Mouse (Mus musculus) common myeloid progenitor, adult 5-6 weeks (primary cell): Measurements from ENCODE around the gene Efhd2. TPM values are rescaled to one million over a fixed set of nuclear protein-coding genes. Genes with fewer than 3 reads are reported as not detected.

Source experiments
- ATAC-seq: replicated peaks from 2 replicates; pipeline ENCODE4 v1.8.0; 2016; ENCODE audit warnings: low read depth, mild to moderate bottlenecking, moderate TSS enrichment, inconsistent platforms; ENCODE audit not compliant: poor library complexity, severe bottlenecking
- total RNA-seq: library from RNA; stranded (forward); fragments of 200-1000, 187-1606 nt; gene quantifications from 2 replicates; pipeline ENCODE4 v1.2.3, GENCODE M21; 2017

Gene Efhd2
- total RNA-seq = 32.6 and 46.1 TPM in 2 replicates

DNA sequence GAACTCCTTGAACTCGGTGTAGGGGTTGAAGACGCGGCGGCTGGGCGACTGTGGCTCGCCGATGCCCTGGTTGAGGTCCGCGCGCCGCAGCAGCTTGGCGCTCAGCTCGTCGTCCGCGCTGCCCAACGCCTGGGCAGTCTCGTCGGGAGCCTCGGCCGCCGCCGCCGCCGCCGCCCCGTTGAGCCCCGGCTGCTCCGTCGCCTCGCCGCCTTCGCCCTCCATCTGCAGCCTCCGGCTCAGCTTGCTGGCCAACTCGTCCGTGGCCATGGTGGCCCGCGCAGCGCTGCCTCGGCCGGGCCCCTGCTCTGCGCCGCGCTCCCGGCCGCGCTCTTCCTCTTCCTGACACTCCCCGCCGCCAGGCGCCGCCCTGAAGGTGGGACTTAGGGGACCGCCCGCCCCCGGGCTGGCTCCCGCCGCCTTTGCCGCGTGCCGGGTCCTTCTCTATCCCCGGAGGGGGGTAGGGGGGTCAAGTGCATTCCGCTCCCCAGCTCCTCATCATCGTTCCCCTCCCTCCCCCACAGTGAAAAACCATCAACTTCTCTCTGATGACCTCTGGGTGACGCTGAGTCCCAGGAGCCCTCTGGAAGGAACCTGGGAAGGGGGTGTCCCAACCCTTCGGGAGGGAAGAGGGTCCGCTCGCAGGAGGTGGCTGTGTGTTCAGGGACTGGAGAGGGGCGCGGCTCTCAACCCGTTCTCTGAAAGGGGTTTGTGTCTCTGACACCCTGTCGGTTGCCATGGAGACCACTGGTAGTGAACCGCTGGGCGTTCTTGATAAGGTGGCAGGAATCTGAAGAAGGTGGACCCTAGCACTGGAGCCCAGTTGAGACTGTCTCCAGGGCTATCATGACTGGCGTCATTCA lies at the start of gene Efhd2:
TSS of gene Efhd2 (minus strand) at position 320 of the 860 bp plus-strand sequence.
- ATAC-seq = peak; percentile 81

GRCm38 (mm10) chr4:141923961-141924360 lies 49.2 kb upstream of the Efhd2 start:
- ATAC-seq = no peak

- no peak for ATAC-seq
Observed at GRCm38 (mm10) chr4:141920391-141920790, 45.7 kb upstream of the Efhd2 start.

- peak; percentile 46 for ATAC-seq
Observed at GRCm38 (mm10) chr4:141917735-141918419, 43.2 kb upstream of the Efhd2 start.

DNA sequence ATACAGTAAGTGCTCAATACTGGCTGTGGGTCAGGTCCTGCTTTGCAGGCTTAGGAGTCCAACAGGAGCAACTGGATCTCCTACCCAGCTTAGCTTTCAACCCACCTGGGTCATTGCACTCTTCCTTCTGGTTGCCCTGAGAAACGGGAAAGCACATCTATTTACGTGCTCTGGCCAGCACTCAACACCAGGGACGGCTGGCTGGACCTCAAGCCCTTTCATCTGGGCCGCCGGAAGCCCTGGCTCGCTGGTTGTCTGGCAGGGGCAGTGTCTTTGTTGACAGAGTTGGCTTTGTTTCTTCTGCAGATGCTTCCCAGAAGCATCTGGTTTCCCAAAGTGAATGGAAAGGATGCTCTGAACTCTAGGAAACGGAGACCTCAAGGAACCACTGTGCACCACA lies 39.3 kb upstream of the Efhd2 start:
- no peak for ATAC-seq

GRCm38 (mm10) chr4:141913201-141913993 lies 38.7 kb upstream of the Efhd2 start:
- ATAC-seq = no peak

DNA sequence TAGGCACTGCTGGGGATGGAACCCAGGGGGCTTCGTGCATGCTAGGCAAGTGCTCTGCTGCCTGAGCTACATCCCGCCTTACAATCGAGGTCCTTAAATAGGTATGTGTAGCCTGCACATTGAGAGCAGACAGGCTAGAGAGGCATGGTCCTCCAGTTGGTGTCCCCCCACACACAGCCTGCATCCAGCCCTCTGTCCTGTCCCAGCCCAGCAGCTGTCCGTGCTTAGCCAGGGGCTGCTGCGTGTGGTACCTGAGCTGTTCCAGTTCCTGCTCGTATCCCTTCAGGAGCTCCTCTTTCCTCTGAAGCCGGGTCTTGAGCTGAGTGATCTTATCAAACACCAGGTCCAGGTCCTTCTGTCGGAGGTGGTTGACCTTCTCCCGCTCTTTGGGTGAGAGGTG lies 30.0 kb upstream of the Efhd2 start:
- ATAC-seq = no peak

GRCm38 (mm10) chr4:141902479-141902858 lies 27.7 kb upstream of the Efhd2 start:
- ATAC-seq = no peak

DNA sequence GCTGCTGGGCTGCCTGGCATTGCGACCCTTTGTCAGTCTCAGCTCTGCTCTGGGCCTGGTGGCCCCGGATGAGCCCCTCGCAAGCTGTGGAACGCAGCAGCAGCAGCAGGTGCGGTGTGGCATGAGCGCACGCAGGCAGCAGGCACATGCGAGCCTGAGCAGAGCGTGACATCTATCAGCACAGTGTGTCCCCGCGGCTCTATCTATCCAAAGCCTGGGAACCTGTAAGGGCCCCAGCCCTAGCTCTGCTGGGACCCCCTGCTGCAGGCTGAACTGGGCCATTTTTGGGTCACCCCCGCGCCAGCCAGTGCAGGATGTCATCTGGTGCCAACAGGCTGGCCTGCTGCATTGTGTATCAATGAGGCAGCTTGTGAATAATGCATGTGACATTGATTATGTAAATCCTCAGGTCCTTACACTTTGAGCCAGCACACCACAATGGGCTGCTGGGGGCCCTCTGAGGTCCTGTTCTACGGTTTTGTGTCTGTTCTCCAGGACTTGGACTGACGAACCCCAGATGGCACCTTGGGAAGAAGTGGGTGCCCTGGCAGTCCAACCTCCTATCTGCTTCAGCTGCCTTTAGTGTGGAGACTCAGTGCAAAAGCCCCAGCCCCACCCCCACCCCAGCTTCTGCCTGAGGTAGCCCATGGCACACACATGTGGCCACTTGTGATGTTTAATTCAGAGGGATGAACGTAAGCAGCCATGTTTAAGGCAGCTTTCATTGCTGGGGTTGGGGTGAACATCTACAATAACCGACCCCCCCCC lies 27.2 kb upstream of the Efhd2 start:
- ATAC-seq = no peak

- ATAC-seq = no peak
Observed at GRCm38 (mm10) chr4:141900421-141900820, 25.7 kb upstream of the Efhd2 start.

DNA sequence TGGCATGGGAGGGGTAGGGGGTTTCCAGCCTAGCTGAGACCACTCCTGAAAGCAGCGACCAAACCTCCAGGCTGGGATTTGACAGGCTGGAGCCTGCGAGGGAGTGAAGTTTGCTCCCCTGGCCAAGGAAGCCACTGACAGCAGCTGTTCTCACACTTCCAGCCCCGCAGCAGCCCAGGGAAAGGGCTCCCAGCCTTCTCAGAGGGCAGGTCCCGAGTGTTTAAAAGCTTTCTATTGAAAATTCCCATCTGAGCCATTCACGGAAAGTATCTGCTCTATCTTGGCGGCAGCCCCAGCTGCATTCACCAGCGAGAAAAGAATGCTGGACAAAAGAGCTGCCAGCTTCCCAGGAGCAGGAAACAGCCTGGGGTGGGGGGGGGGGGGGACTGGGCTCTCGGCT lies 25.2 kb upstream of the Efhd2 start:
- no peak for ATAC-seq

- ATAC-seq = no peak
Observed at GRCm38 (mm10) chr4:141898905-141899304, 24.2 kb upstream of the Efhd2 start.

DNA sequence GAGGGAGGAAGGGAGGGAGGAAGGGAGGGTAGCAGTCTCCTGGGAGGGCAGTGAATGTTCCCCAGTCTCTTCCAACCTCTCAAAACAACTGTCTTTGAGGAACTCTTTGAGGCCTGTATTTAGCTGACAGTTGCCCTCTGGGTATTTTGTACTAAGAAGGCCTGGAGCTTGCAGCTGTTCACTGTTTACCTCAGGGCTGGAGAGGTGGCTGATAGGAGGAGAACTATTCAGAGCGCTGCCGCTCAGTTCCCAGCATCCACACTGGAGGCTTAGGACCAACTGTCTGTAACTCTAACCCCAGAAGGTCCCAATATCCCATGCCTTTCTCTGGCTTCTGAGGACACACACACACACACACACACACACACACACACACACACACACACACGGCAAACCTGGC lies 23.1 kb upstream of the Efhd2 start:
- no peak for ATAC-seq

- no peak for ATAC-seq
Observed at GRCm38 (mm10) chr4:141897225-141897624, 22.5 kb upstream of the Efhd2 start.

DNA sequence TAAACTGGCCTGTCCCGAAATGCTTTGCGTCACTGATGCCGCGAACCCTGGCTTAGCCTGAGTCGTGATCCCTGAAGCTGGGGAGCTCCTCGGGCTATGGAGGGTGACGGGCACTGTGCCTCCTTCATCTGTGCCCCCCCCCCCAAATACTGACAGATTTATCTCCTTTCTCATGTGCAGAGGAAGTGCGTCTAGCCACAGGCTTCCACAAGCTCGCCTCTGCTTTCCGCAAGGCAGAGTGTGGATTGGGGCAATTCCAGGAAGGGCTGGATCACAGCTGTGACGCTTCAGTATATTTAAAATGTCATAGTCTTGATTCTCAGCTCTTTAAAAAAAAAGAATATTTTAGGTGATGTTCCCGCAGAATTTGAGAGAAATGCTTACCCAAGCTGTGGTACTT lies 21.1 kb upstream of the Efhd2 start:
- ATAC-seq = peak; percentile 84

GRCm38 (mm10) chr4:141893157-141893784 lies 18.6 kb upstream of the Efhd2 start:
- ATAC-seq = no peak

- 0 out of 2 replicates have a peak, but pooled peaks have one; percentile 15 for ATAC-seq
Observed at GRCm38 (mm10) chr4:141886385-141886968, 11.8 kb upstream of the Efhd2 start.

DNA sequence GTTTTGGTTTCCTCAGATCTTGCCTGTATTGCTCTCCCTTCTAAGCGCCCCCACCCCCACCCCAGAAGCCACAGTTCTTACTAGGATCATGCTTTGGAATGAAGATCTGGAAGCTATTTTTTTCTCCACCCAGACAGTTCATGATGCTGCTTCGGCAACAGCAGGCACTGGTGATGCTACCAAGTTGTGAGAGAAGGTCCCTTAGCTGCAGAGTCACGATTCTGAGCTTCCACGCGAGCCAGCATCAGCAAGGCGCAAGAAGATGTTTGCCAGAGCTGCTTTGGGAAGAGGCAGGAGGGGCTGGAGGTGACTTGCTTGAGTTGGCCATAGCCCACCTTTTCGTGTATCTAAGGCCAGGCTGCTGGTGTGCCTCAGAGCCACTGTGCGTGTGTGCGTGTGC lies 10.7 kb upstream of the Efhd2 start:
- ATAC-seq = no peak

- ATAC-seq = no peak
Observed at GRCm38 (mm10) chr4:141882858-141883257, 8.1 kb upstream of the Efhd2 start.
